In genomic region chr11:72308982-72309381, GRCm38 (mm10) we compare ENCODE assay signal across 35 mouse cellular contexts. TPM values are rescaled to one million over a fixed set of nuclear protein-coding genes. Genes with fewer than 3 reads are reported as not detected.
DNase-seq lines count a peak whose midpoint lies in the region; ATAC-seq lines count a peak whose summit lies in the region.
"Had no signal": no experiment of that assay in that cellular context is flagged by ENCODE, and none has a peak within 500 bp of the region (broad histone marks: within the 10 kb centered on the region; RNA-seq: fewer than 3 reads in every experiment).

No protein-coding gene starts in this region.

- ATAC-seq in heart, embryonic 16.5 days (replicated peaks; ENCODE audit: extremely low read depth, insufficient read depth, low FRiP score), result peak; percentile 60; the same call in 1 of the 2 replicates
- ATAC-seq in erythroblast, adult 5-6 weeks (replicated peaks; ENCODE audit: low FRiP score, poor library complexity, severe bottlenecking), result peak; percentile 64
- no peak for ATAC-seq in hindbrain, embryonic 16.5 days
- ATAC-seq: activated CD4-positive, CD25-positive, alpha-beta regulatory T cell, adult 4 months; CD4-positive, CD25-positive, alpha-beta regulatory T cell, adult 4 months; forebrain, embryonic 14.5 days; intestine, embryonic 15.5 days; midbrain, embryonic 13.5 days had no signal

- H3K4me3 ChIP-seq in heart, embryonic 10.5 days, result no peak overlapping the region
- no peak overlapping the region for H3K4me3 ChIP-seq in heart, embryonic 16.5 days (ENCODE audit: low read length)
- no peak overlapping the region for H3K4me3 ChIP-seq in hindbrain, embryonic 16.5 days (ENCODE audit: low read length)
- H3K4me3 ChIP-seq: hindbrain, embryonic 10.5 days; hindbrain, embryonic 15.5 days; intestine, embryonic 15.5 days; liver, embryonic 15.5 days; lung, embryonic 15.5 days; midbrain, embryonic 13.5 days had no signal

- peak; percentile 81 for DNase-seq in heart, embryonic 10.5 days (ENCODE audit: low spot score)
- DNase-seq in heart, postnatal 25 days (ENCODE audit: low spot score), result no peak
- DNase-seq in heart, postnatal 4 days, result no peak
- DNase-seq in mesoderm, embryonic 11.5 days (ENCODE audit: low read depth, low spot score), result peak; percentile 8
- DNase-seq: adrenal gland, postnatal 25 days; cerebellum, adult 11-12 months; cerebellum, postnatal 10 days; gastrocnemius, postnatal 14 days; kidney, adult 2 months; kidney, postnatal 4 days; layer of hippocampus, postnatal 36 days; liver; thymus, adult 2 months; thymus, postnatal 36 days had no signal

- 10% methylated on average over 2 of the region's 2 CpGs for WGBS in heart, embryonic 10.5 days
- 15% methylated on average over 2 of the region's 2 CpGs for WGBS in heart, embryonic 16.5 days
- WGBS in hindbrain, embryonic 16.5 days, result 77% methylated on average over 2 of the region's 2 CpGs

- H3K9ac ChIP-seq in heart, embryonic 16.5 days (ENCODE audit: low read length), result no peak overlapping the region
- no peak overlapping the region for H3K9ac ChIP-seq in hindbrain, embryonic 16.5 days (ENCODE audit: low read depth, low read length)
- H3K9ac ChIP-seq: hindbrain, embryonic 15.5 days; intestine, embryonic 15.5 days; liver, embryonic 15.5 days; lung, embryonic 15.5 days; midbrain, embryonic 13.5 days had no signal

- no peak overlapping the region for H3K27ac ChIP-seq in heart, embryonic 10.5 days
- H3K27ac ChIP-seq in heart, embryonic 16.5 days (ENCODE audit: low read length), result no peak overlapping the region
- H3K27ac ChIP-seq in hindbrain, embryonic 16.5 days (ENCODE audit: low read depth, low read length), result no peak overlapping the region
- H3K27ac ChIP-seq: hindbrain, embryonic 10.5 days; hindbrain, embryonic 15.5 days; intestine, embryonic 15.5 days; liver, embryonic 15.5 days; lung, embryonic 15.5 days; midbrain, embryonic 13.5 days had no signal

- H3K27me3 ChIP-seq in heart, embryonic 10.5 days (ENCODE audit: insufficient read depth, poor library complexity, severe bottlenecking), result peaks cover 23% of the 10 kb centered on the region
- H3K27me3 ChIP-seq in heart, embryonic 16.5 days (ENCODE audit: control insufficient read depth, insufficient read depth, low read length), result peaks cover 9% of the 10 kb centered on the region
- 0 out of 2 replicates have a peak, but pooled peaks cover 2% of the 10 kb centered on the region for H3K27me3 ChIP-seq in hindbrain, embryonic 16.5 days (replicated peaks; ENCODE audit: control insufficient read depth, insufficient read depth, low read length)

- H3K4me2 ChIP-seq in heart, embryonic 16.5 days (ENCODE audit: low read depth, low read length), result no peak overlapping the region
- no peak overlapping the region for H3K4me2 ChIP-seq in hindbrain, embryonic 16.5 days (ENCODE audit: low read length)
- H3K4me2 ChIP-seq: hindbrain, embryonic 15.5 days; intestine, embryonic 15.5 days; liver, embryonic 15.5 days; lung, embryonic 15.5 days; midbrain, embryonic 13.5 days had no signal

- H3K9me3 ChIP-seq in heart, embryonic 10.5 days, result no peaks in the 10 kb centered on the region
- H3K9me3 ChIP-seq in heart, embryonic 16.5 days (replicated peaks; ENCODE audit: control insufficient read depth, low read length), result no peaks in the 10 kb centered on the region
- H3K9me3 ChIP-seq in hindbrain, embryonic 16.5 days (ENCODE audit: control insufficient read depth, low read length), result no peaks in the 10 kb centered on the region
- H3K9me3 ChIP-seq: hindbrain, embryonic 10.5 days; hindbrain, embryonic 15.5 days; intestine, embryonic 15.5 days; liver, embryonic 15.5 days; lung, embryonic 15.5 days; midbrain, embryonic 13.5 days had no signal

- peaks cover 13% of the 10 kb centered on the region for H3K4me1 ChIP-seq in heart, embryonic 10.5 days
- 0 out of 2 replicates have a peak, but pooled peaks cover 2% of the 10 kb centered on the region for H3K4me1 ChIP-seq in heart, embryonic 16.5 days (ENCODE audit: control insufficient read depth, insufficient read depth, low read length)
- no peaks in the 10 kb centered on the region for H3K4me1 ChIP-seq in hindbrain, embryonic 16.5 days (ENCODE audit: control insufficient read depth, insufficient read depth, low read depth, low read length)
- H3K4me1 ChIP-seq: hindbrain, embryonic 15.5 days; intestine, embryonic 15.5 days; liver, embryonic 15.5 days; lung, embryonic 15.5 days; midbrain, embryonic 13.5 days had no signal

- intact Hi-C loops in heart, postnatal 25 days (cut with DNase I), result no loop called here

- no peaks in the 10 kb centered on the region for H3K36me3 ChIP-seq in heart, embryonic 10.5 days
- no peaks in the 10 kb centered on the region for H3K36me3 ChIP-seq in heart, embryonic 16.5 days (ENCODE audit: control insufficient read depth, insufficient read depth)
- H3K36me3 ChIP-seq in hindbrain, embryonic 16.5 days (ENCODE audit: control insufficient read depth, insufficient read depth, low read length), result no peaks in the 10 kb centered on the region
- H3K36me3 ChIP-seq: hindbrain, embryonic 10.5 days; hindbrain, embryonic 15.5 days; intestine, embryonic 15.5 days; liver, embryonic 15.5 days; lung, embryonic 15.5 days; midbrain, embryonic 13.5 days had no signal

RNA-seq across cellular contexts. Expression of gene Fbxo39, which starts 5.3 kb away (rescaled TPM):
- polyA plus RNA-seq in heart, embryonic 10.5 days (2016; fragmentation: Nextera tagmentation; extraction: Ambion mirVana), result not detected in 2 replicates
- not detected for total RNA-seq in heart, postnatal 25 days (2021)
- not detected in 2 replicates for polyA plus RNA-seq in heart, embryonic 16.5 days (2015; fragmentation: Nextera tagmentation; extraction: Ambion mirVana)
- total RNA-seq in heart, postnatal 4 days (2021), result not detected
- not detected in 2 replicates for total RNA-seq in erythroblast, adult 5-6 weeks (2015; ENCODE audit: low replicate concordance)
- total RNA-seq in erythroblast, adult 5-6 weeks (2017; ENCODE audit: low replicate concordance), result 0.70 and 1.3 TPM in 2 replicates
- not detected in 2 replicates for polyA plus RNA-seq in hindbrain, embryonic 16.5 days (2015; fragmentation: Nextera tagmentation; extraction: Ambion mirVana)
- total RNA-seq: gastrocnemius, postnatal 14 days; granulocyte monocyte progenitor cell, adult 5-6 weeks; layer of hippocampus, postnatal 36 days; left cerebral cortex, postnatal 10 days had no signal
- polyA plus RNA-seq: cortical plate, adult 2 months; embryonic facial prominence, embryonic 14.5 days; forebrain, embryonic 14.5 days; hindbrain, embryonic 10.5 days; hindbrain, embryonic 15.5 days; intestine, embryonic 15.5 days; kidney, embryonic 16.5 days; limb, embryonic 11.5 days; liver, embryonic 15.5 days; lung, embryonic 15.5 days; midbrain, embryonic 13.5 days; neural tube, embryonic 14.5 days had no signal

RNA-seq across cellular contexts. Expression of gene Xaf1, which starts 7.6 kb away (rescaled TPM):
- polyA plus RNA-seq in heart, embryonic 10.5 days (2016; fragmentation: Nextera tagmentation; extraction: Ambion mirVana), result 1.5 and 1.6 TPM in 2 replicates
- total RNA-seq in heart, postnatal 25 days (2021), result 10 to 100 TPM; 10.7 to 12.0 TPM
- polyA plus RNA-seq in heart, embryonic 16.5 days (2015; fragmentation: Nextera tagmentation; extraction: Ambion mirVana), result 8.5 and 14.4 TPM in 2 replicates
- 1 to 10 TPM; 7.6 to 7.7 TPM for total RNA-seq in heart, postnatal 4 days (2021)
- 33.0 and 122 TPM in 2 replicates for total RNA-seq in erythroblast, adult 5-6 weeks (2015; ENCODE audit: low replicate concordance)
- 48.7 and 64.9 TPM in 2 replicates for total RNA-seq in erythroblast, adult 5-6 weeks (2017; ENCODE audit: low replicate concordance)
- 1.1 and 2.4 TPM in 2 replicates for polyA plus RNA-seq in hindbrain, embryonic 16.5 days (2015; fragmentation: Nextera tagmentation; extraction: Ambion mirVana)

RNA-seq across cellular contexts. Expression of gene Slc13a5, which starts 42.0 kb away (rescaled TPM):
- polyA plus RNA-seq in heart, embryonic 10.5 days (2016; fragmentation: Nextera tagmentation; extraction: Ambion mirVana), result 0.18 and 0.26 TPM in 2 replicates
- total RNA-seq in heart, postnatal 25 days (2021), result not detected
- polyA plus RNA-seq in heart, embryonic 16.5 days (2015; fragmentation: Nextera tagmentation; extraction: Ambion mirVana), result 0.10 and 0.18 TPM in 2 replicates
- under 1 TPM; 0.38 to 0.50 TPM for total RNA-seq in heart, postnatal 4 days (2021)
- total RNA-seq in erythroblast, adult 5-6 weeks (2015; ENCODE audit: low replicate concordance), result not detected in 2 replicates
- total RNA-seq in erythroblast, adult 5-6 weeks (2017; ENCODE audit: low replicate concordance), result not detected in 2 replicates
- 3.9 and 4.2 TPM in 2 replicates for polyA plus RNA-seq in hindbrain, embryonic 16.5 days (2015; fragmentation: Nextera tagmentation; extraction: Ambion mirVana)
- total RNA-seq: granulocyte monocyte progenitor cell, adult 5-6 weeks; megakaryocyte, adult 5-6 weeks; monocyte, adult 5-6 weeks had no signal
- polyA plus RNA-seq: activated CD4-positive, CD25-positive, alpha-beta regulatory T cell, adult 4 months; CD4-positive, CD25-positive, alpha-beta regulatory T cell, adult 4 months; limb, embryonic 11.5 days; liver, embryonic 15.5 days had no signal

RNA-seq across cellular contexts. Expression of gene Tekt1, which starts 53.3 kb away (rescaled TPM):
- polyA plus RNA-seq in heart, embryonic 10.5 days (2016; fragmentation: Nextera tagmentation; extraction: Ambion mirVana), result 0.39 and 2.0 TPM in 2 replicates
- not detected for total RNA-seq in heart, postnatal 25 days (2021)
- polyA plus RNA-seq in heart, embryonic 16.5 days (2015; fragmentation: Nextera tagmentation; extraction: Ambion mirVana), result 1.7 and 2.5 TPM in 2 replicates
- under 1 TPM; 0.26 to 0.50 TPM for total RNA-seq in heart, postnatal 4 days (2021)
- not detected in 2 replicates for total RNA-seq in erythroblast, adult 5-6 weeks (2015; ENCODE audit: low replicate concordance)
- not detected in 2 replicates for total RNA-seq in erythroblast, adult 5-6 weeks (2017; ENCODE audit: low replicate concordance)
- 9.0 and 9.6 TPM in 2 replicates for polyA plus RNA-seq in hindbrain, embryonic 16.5 days (2015; fragmentation: Nextera tagmentation; extraction: Ambion mirVana)
- total RNA-seq: megakaryocyte, adult 5-6 weeks; monocyte, adult 5-6 weeks had no signal
- polyA plus RNA-seq: activated CD4-positive, CD25-positive, alpha-beta regulatory T cell, adult 4 months; CD4-positive, CD25-positive, alpha-beta regulatory T cell, adult 4 months; liver, embryonic 15.5 days had no signal

Comparison
In these comparisons a context has a peak if more than half of its experiments do, and no peak if none do; other contexts are left out.
1. DNase-seq: peak in heart, embryonic 10.5 days (single experiment) and mesoderm, embryonic 11.5 days (single experiment); none in heart, postnatal 25 days (single experiment) and heart, postnatal 4 days (single experiment).